Mouse (Mus musculus): ENCODE data around the gene Krtap9-3.
"Not testable (repeated sequence)": the region's sequence is repeated elsewhere in the genome, so short reads cannot be mapped to it uniquely, and the experiment has no call there.

The Krtap9-3 gene

GRCm38 (mm10) chr11:99597742-99598141 lies at the start of gene Krtap9-3:
Gene Krtap9-3 (minus strand): TSS chr11:99598105.
- DNase-seq (ENCODE audit: low spot score): not testable (repeated sequence)

DNA sequence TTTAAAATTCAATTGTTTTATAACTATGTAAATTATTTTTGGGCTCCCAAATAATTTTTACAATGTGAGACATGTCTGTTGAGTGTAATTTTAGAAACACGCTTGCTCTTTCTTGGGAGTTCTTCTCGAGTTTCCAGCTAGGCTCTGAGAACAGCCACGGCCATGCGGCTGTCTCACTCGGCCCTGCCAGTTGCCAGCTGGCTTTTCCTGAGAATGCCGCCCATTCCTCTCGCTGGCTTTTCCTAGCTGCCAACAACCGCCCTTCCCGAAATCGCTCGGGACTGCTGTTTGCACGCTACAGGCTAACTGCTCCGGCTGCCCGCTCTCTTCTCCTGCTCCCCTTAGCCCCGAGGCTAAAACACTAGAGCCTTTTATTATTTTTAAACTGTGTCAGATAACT lies 48.5 kb upstream of the Krtap9-3 start:
- no peak for DNase-seq (ENCODE audit: low spot score)

- DNase-seq (ENCODE audit: low spot score): no peak
Observed at GRCm38 (mm10) chr11:99644351-99644750, 46.4 kb upstream of the Krtap9-3 start.

- DNase-seq (ENCODE audit: low spot score): not testable (repeated sequence)
Observed at GRCm38 (mm10) chr11:99643635-99644139, 45.8 kb upstream of the Krtap9-3 start, which contains the start of gene Krtap4-7. Gene Krtap4-7 (minus strand): TSS chr11:99644089.

DNA sequence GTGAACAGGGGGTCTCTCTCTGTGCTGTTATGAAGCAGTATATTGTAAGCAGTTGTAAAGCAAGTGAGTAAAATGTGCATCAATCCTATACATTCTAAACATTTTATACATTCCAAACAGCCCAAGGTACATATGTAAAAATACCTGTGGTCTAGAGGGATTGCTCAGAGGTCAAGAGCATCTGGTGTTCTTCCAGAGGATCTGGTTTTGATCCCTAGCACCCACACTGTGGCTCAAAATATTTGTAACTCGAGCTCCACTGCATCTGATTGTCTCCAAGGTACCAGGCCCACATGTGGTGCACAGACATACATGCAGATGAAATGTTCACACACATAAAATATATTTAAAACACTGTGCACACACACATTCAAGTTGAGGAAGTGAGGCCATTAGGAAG lies 43.0 kb upstream of the Krtap9-3 start:
- DNase-seq (ENCODE audit: low spot score): no peak

GRCm38 (mm10) chr11:99637086-99637485 lies 39.2 kb upstream of the Krtap9-3 start:
- DNase-seq (ENCODE audit: low spot score): no peak

DNA sequence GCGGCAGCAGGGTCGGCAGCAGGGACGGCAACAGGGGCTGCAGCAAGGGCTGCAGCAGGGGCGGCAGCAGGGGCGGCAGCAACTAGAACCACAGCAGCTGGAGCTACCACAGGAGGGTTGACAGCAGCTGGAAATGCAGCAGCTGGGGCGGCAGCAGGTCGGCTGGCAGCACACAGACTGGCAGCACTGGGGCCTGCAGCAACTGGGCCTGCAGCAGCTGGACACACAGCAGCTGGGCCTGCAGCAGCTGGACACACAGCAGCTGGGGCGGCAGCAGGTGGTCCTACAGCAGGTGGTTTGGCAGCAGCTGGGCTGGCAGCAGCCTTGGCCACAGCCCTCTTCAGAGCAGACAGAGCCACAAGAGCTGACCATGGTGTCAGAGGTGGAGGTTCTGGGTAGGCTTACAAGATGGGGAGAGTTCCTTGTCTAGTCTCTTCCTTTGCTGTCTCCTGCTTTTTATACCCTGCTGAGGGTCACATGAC lies 36.8 kb upstream of the Krtap9-3 start, which contains the start of gene Krtap4-2:
TSS of gene Krtap4-2 (minus strand) at position 432 of the 482 bp plus-strand sequence.
- DNase-seq (ENCODE audit: low spot score): no peak

- no peak for DNase-seq (ENCODE audit: low spot score)
Observed at GRCm38 (mm10) chr11:99633293-99633692, 35.4 kb upstream of the Krtap9-3 start.

DNA sequence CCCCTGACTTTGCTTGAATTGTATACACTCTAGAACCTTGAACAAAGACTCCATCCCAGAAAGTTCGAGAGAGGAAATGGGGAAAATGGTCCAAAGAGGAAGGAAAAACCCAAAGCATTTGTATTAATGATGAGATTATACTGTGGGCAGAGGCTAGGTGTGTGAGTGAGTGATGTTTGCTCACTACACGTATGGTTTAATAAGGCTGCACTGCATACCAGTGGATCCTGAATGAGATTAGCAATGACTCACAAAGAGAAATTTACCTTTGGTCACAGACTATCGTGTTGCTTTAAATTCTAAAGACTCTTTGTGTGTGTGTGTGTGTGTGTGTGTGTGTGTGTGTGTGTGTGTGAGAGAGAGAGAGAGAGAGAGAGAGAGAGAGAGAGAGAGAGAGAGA lies 33.0 kb upstream of the Krtap9-3 start:
- no peak for DNase-seq (ENCODE audit: low spot score)

GRCm38 (mm10) chr11:99628138-99628537 lies 30.2 kb upstream of the Krtap9-3 start, which contains the start of gene Krtap4-1:
Gene Krtap4-1 (minus strand): TSS chr11:99628238.
- DNase-seq (ENCODE audit: low spot score): no peak

DNA sequence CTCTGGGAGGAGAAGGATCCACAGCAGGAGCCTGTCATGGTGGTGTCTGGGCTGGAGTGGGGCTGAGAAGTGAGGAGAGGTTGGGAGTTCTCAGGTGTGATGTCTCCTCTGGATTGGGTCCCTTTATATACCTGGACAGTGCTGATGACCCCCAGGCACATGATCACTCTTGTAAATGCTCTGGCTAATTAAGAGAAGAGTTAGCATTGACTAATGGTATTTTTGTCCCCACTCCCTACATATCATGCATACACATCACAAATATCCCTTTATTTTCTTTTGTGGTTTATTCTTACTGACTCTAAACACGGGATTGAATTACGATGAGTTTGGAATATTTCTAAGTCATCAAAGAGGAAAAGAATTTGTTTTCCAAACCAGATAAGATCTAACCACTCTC lies 22.4 kb upstream of the Krtap9-3 start, which contains the start of gene Gm11562:
TSS of gene Gm11562 (minus strand) at position 101 of the 400 bp plus-strand sequence.
- DNase-seq (ENCODE audit: low spot score): no peak

GRCm38 (mm10) chr11:99614796-99615363 lies 17.0 kb upstream of the Krtap9-3 start, which contains the start of gene Krtap2-4:
Gene Krtap2-4 (minus strand): TSS chr11:99614846.
- DNase-seq (ENCODE audit: low spot score): no peak

DNA sequence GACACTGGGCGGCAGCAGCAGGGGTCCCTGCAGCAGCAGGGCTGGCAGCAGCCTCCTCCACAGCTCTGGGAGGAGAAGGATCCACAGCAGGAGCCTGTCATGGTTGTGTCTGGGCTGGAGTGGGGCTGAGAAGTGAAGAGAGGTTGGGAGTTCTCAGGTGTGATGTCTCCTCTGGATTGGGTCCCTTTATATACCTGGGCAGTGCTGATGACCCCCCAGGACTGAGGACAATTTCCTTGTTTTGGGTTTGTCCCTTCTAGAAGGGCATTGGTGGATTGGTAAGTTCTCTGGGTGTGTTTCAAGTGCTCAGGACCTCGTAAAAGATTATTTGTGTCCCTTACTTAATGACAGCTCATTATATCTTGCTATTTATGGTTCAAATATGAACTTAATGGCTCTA lies 12.2 kb upstream of the Krtap9-3 start, which contains the start of gene Gm11937:
TSS of gene Gm11937 (minus strand) at position 101 of the 400 bp plus-strand sequence.
- DNase-seq (ENCODE audit: low spot score): not testable (repeated sequence)

DNA sequence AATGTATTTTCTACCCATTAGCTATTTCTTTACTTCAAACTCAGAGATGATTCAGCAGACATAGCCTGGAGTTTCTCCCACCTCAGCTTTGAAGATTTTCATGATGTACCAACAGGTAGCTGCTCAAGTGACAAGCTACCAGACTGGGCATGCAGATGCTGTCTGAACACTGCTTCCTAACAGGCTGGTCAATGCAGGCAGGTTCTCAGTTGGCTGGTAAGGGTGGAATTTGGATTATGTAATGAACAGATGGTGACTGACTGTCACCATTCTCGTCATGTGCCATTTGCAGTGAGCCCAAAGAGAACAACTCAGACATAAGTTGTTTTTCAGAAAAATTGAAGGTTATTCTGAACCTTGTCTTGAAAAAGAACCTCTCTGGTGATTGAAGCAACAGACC lies 11.2 kb upstream of the Krtap9-3 start:
- DNase-seq (ENCODE audit: low spot score): no peak

- DNase-seq (ENCODE audit: low spot score): not testable (repeated sequence)
Observed at GRCm38 (mm10) chr11:99603208-99603607, 5.3 kb upstream of the Krtap9-3 start, which contains the start of gene Gm11938. Gene Gm11938 (minus strand): TSS chr11:99603308.

- no peak for DNase-seq (ENCODE audit: low spot score)
Observed at GRCm38 (mm10) chr11:99590981-99591380, 6.9 kb downstream of the Krtap9-3 start, which contains the start of gene Krtap1-3. Gene Krtap1-3 (minus strand): TSS chr11:99591339.

- peak; percentile 19 for DNase-seq (ENCODE audit: low spot score)
Observed at GRCm38 (mm10) chr11:99585096-99585495, 12.8 kb downstream of the Krtap9-3 start.

DNA sequence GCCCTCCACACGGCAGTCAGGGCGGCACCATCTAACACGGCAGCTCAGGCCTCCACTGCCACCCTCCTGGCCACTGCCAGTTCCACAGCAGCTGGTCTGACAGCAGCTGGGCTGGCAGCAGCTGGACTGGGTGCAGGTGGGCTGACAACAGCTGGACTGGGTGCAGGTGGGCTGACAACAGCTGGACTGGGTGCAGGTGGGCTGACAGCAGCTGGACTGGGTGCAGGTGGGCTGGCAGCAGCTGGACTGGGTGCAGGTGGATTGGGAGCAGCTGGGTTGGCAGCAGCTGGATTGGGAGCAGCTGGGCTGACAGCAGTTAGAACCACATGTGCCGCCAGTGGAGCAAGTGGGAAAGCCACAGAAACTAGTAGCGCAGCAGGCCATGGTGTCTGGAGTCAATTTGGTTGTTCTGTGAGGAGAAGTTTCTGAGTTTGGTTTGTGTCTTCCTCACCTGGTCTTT lies 14.6 kb downstream of the Krtap9-3 start, which contains the start of gene Krtap1-4:
TSS of gene Krtap1-4 (minus strand) at position 410 of the 460 bp plus-strand sequence.
- no peak for DNase-seq (ENCODE audit: low spot score)

DNA sequence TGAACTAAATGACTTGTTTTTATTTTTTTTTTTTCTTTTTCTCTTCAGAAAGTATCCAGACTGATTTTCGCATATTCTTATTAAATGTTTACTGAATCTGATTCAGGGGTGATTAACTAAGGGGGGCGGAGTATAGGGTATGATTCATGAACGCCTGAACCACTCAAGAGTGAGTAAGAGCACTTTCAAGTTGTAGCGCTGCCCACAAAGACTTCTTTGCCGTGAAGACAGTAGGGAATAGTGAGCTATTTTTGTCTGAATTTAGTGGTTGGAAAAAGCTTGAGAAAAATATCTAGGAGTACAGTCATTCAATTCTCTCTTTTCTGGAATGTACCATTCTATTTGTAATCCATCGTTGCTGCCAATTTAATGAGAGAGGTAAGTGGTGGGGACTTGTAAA lies 16.3 kb downstream of the Krtap9-3 start:
- DNase-seq (ENCODE audit: low spot score): no peak

DNA sequence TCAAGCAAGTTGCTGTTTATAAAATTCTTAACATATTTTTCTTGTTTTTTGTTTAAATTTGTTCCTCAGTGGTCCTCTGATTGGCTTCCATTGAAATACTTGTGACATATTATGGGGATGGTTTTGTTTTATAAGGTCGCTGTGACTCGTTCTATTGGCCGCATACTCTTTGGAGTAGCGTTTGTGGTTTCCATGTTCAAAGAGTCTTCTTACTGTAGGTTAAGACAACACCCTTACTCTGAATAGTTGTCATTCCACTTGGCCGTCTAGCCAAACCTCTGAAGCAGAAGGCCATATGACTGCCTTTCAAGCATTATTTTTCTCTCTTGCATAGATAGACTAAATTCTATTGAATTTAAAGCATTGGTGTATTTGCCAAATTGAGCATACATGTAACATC lies 16.9 kb downstream of the Krtap9-3 start:
- no peak for DNase-seq (ENCODE audit: low spot score)

GRCm38 (mm10) chr11:99580636-99581035 lies 17.3 kb downstream of the Krtap9-3 start, which contains the start of gene Krtap1-5:
Gene Krtap1-5 (minus strand): TSS chr11:99581016.
- DNase-seq (ENCODE audit: low spot score): no peak

DNA sequence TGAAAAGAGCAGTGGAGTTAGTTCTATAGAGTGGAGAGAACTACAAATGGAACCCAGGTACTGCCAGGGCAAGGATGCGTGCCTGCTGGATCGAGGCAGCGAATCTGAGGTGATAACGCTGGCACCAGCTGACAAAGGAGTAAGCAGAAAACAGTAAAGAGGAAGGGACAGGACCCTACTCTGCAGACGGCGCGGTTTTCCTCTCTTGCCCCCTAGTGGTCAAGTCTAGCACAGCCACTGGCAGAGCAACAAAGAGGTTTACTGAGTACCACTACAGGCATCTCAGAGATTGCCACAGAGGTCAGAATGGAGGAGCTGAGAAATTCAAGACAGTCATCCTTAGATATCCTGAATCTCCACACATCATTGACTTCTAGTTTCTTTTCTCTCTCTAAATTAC lies 23.8 kb downstream of the Krtap9-3 start:
- DNase-seq (ENCODE audit: low spot score): peak; percentile 42

DNA sequence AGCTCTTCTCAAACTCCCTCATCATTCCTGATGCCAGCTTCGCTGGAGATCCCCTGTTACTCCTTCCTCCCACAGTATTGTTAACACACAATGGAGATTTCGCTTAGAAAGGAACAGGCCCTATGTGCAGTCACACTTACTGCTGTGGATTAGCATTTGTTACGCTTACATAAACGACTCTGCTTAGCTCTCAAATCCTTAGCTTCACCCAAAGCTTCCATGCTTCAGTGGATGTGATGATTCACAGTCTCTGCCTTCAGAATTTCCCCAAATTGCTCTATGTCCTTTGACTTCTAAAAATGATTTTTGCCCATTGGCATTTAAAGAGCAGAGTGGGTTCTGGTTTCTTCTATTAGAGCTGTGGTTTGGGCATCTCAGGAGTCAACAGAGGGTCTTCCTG lies 24.7 kb downstream of the Krtap9-3 start:
- DNase-seq (ENCODE audit: low spot score): no peak
